Mouse (Mus musculus) ES-CJ7 (cell line): ENCODE data around the gene Eif4a1.
A peak's percentile ranks its signal among the peaks of the same experiment; 100 is the strongest.
"Not testable (repeated sequence)": the region's sequence is repeated elsewhere in the genome, so short reads cannot be mapped to it uniquely, and the experiment has no call there.

Source experiments
- DNase-seq: peaks from one replicate; pipeline ENCODE4 v3.0.0; 2011; ENCODE audit warnings: low read depth, low spot score

Gene Eif4a1

GRCm38 (mm10) chr11:69672211-69672706, at the start of gene Eif4a1:
Gene Eif4a1 (minus strand): TSS chr11:69672423.
- peak; percentile 100 for DNase-seq

GRCm38 (mm10) chr11:69720852-69721251, 48.6 kb upstream of the Eif4a1 start:
- DNase-seq, result no peak

GRCm38 (mm10) chr11:69719423-69719822, 47.2 kb upstream of the Eif4a1 start:
- DNase-seq, result peak; percentile 80

- DNase-seq, result peak; percentile 80
Observed at GRCm38 (mm10) chr11:69718661-69719060, 46.4 kb upstream of the Eif4a1 start.

GRCm38 (mm10) chr11:69716953-69717352, 44.7 kb upstream of the Eif4a1 start:
- peak; percentile 63 for DNase-seq

GRCm38 (mm10) chr11:69715929-69716328, 43.7 kb upstream of the Eif4a1 start:
- DNase-seq, result peak; percentile 48

- peak; percentile 92 for DNase-seq
Observed at GRCm38 (mm10) chr11:69715482-69715881, 43.3 kb upstream of the Eif4a1 start.

GRCm38 (mm10) chr11:69714636-69715329, 42.6 kb upstream of the Eif4a1 start:
- peak; percentile 58 for DNase-seq

- peak; percentile 71 for DNase-seq
Observed at GRCm38 (mm10) chr11:69712954-69713672, 40.9 kb upstream of the Eif4a1 start.

- peak; percentile 63 for DNase-seq
Observed at GRCm38 (mm10) chr11:69711082-69711481, 38.9 kb upstream of the Eif4a1 start.

GRCm38 (mm10) chr11:69710470-69710869, 38.2 kb upstream of the Eif4a1 start:
- peak; percentile 51 for DNase-seq

GRCm38 (mm10) chr11:69709554-69710446, 37.6 kb upstream of the Eif4a1 start:
- peak; percentile 38 for DNase-seq

- DNase-seq, result peak; percentile 72
Observed at GRCm38 (mm10) chr11:69708614-69709265, 36.5 kb upstream of the Eif4a1 start.

- DNase-seq, result peak; percentile 73
Observed at GRCm38 (mm10) chr11:69707873-69708381, 35.7 kb upstream of the Eif4a1 start.

GRCm38 (mm10) chr11:69707480-69707847, 35.2 kb upstream of the Eif4a1 start:
- no peak for DNase-seq

- no peak for DNase-seq
Observed at GRCm38 (mm10) chr11:69706775-69707479, 34.7 kb upstream of the Eif4a1 start.

GRCm38 (mm10) chr11:69704613-69705010, 32.4 kb upstream of the Eif4a1 start:
- peak; percentile 77 for DNase-seq

- DNase-seq, result peak; percentile 94
Observed at GRCm38 (mm10) chr11:69703814-69704612, 31.8 kb upstream of the Eif4a1 start.

GRCm38 (mm10) chr11:69703381-69703780, 31.2 kb upstream of the Eif4a1 start:
- peak; percentile 64 for DNase-seq

GRCm38 (mm10) chr11:69702886-69703285, 30.7 kb upstream of the Eif4a1 start:
- DNase-seq, result not testable (repeated sequence)
